Mouse (Mus musculus) E14TG2a.4 (cell line): ENCODE measurements around the gene Prkcb.

Source experiments
- CTCF ChIP-seq: conservative IDR thresholded peaks from 2 replicates; pipeline ENCODE4 v1.5.1; 2014; ENCODE audit warnings: low read length
- NANOG ChIP-seq: IDR thresholded peaks from 2 replicates; pipeline ENCODE4 v1.6.1; 2014; ENCODE audit warnings: borderline replicate concordance, low read length, mixed read lengths
- POU5F1 ChIP-seq: IDR thresholded peaks from 2 replicates; pipeline ENCODE4 v1.6.1; 2014; ENCODE audit warnings: low read length, borderline replicate concordance

- no peak for TF ChIP-seq CTCF
- TF ChIP-seq NANOG, result no peak
- no peak for TF ChIP-seq POU5F1
These were observed 19.5 kb upstream of the Prkcb start for GRCm38 (mm10) chr7:122268983-122269486.
